Mouse (Mus musculus): ENCODE measurements around the gene Tgfbr3. TPM values are rescaled to one million over a fixed set of nuclear protein-coding genes. Genes with fewer than 3 reads are reported as not detected.
"Not testable (repeated sequence)": the region's sequence is repeated elsewhere in the genome, so short reads cannot be mapped to it uniquely, and the experiment has no call there.

Tgfbr3 gene
- polyA plus RNA-seq, 1 experiment, result 7.5 TPM

DNA sequence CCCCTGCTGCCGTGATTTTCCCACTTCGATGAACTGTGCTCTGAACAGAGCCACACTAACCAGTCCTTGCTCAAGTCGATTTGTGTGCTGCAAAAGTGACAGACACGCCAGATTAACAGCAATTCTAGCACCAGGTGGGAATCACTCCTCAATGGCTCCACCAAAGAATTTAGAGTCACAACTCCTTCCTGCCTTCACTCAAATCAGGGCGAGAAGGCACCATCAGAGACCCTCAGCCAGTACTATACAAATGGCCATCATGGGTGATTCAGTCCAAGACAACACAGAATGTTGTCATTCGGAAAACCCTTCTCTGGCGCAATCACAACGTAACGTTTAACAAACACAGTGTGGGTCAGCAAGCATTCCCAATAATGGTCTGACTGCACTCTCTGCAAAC, 60.4 kb downstream of the Tgfbr3 start:
- Histone ChIP-seq H3K36me3 (ENCODE audit: control insufficient read depth, insufficient read depth, low read length) (no peaks in the 10 kb centered on the region), H3K4me1 (ENCODE audit: control insufficient read depth, insufficient read depth, insufficient read length, low read length) (no peaks in the 10 kb centered on the region), H3K27me3 (ENCODE audit: control insufficient read depth, insufficient read depth, low read length) (no peaks in the 10 kb centered on the region), H3K27ac (ENCODE audit: insufficient read depth, low read depth, low read length) (no peak overlapping the region), H3K4me3 (ENCODE audit: low read depth, low read length) (no peak overlapping the region)
- TF ChIP-seq CTCF (IDR thresholded peaks at IDR 0.05; ENCODE audit: extremely low read depth, insufficient read length, insufficient replicate concordance, low read depth, low read length), result no peak
- no peak for TF ChIP-seq POLR2A (IDR thresholded peaks at IDR 0.05; ENCODE audit: low read depth, low read length)
- WGBS, result 83% methylated on average over 9 of the region's 9 CpGs

DNA sequence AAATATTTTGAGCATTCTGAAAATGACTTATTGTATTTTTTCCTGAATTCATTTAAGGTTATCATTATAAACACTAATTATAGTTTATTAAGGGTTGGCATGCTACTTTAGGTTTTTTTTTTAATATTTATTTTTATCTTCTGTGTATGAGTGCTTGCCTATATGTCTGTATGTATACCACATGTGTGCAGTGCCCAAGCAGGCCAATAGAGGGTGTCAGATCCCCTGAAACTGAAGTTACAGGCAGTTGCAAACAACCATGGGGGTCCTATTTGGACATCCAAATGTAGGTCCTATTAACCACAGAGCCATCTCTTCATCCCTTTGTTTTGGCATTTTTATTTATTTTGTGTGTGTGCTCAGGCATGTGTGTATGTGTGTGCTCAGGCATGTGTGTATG, 61.8 kb downstream of the Tgfbr3 start:
- Histone ChIP-seq H3K4me1 (ENCODE audit: control insufficient read depth, insufficient read depth, insufficient read length, low read length) (no peaks in the 10 kb centered on the region), H3K27ac (ENCODE audit: insufficient read depth, low read depth, low read length) (no peak overlapping the region), H3K4me3 (ENCODE audit: low read depth, low read length) (no peak overlapping the region), H3K36me3 (ENCODE audit: control insufficient read depth, insufficient read depth, low read length) (no peaks in the 10 kb centered on the region), H3K27me3 (ENCODE audit: control insufficient read depth, insufficient read depth, low read length) (no peaks in the 10 kb centered on the region)
- TF ChIP-seq CTCF (IDR thresholded peaks at IDR 0.05; ENCODE audit: extremely low read depth, insufficient read length, insufficient replicate concordance, low read depth, low read length) (no peak), POLR2A (IDR thresholded peaks at IDR 0.05; ENCODE audit: low read depth, low read length) (no peak)

DNA sequence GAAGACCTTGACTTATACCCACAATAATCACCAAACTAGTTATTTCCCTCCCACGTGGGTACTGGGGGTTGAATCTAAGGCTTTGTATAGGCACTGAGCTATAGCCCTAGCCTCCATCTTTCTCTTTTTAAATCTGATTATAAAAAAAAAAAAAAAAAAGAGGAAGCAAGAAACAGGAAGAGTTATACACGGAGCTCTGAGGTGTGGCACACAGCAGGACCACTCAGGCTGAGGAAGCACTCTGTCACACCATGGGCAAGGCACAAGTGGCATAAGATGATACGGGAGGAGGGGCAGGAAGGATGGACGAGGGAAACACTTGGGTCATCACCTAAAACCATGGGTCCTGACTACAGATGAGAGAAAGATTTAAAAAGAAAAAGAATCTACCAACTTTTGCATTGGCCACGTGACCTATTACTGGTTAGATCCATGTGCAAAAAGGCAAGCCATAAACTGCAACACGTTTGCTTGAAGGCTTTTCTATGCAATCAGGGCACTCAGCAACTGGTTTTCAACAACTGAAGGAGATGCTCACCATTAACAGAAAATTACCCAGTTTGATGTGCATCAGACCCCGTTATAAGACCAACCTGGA, 64.5 kb downstream of the Tgfbr3 start:
- Histone ChIP-seq H3K27me3 (ENCODE audit: control insufficient read depth, insufficient read depth, low read length) (no peaks in the 10 kb centered on the region), H3K4me3 (ENCODE audit: low read depth, low read length) (no peak overlapping the region), H3K36me3 (ENCODE audit: control insufficient read depth, insufficient read depth, low read length) (no peaks in the 10 kb centered on the region), H3K27ac (ENCODE audit: insufficient read depth, low read depth, low read length) (no peak overlapping the region), H3K4me1 (ENCODE audit: control insufficient read depth, insufficient read depth, insufficient read length, low read length) (no peaks in the 10 kb centered on the region)
- 67% methylated on average over 7 of the region's 7 CpGs for WGBS
- TF ChIP-seq POLR2A (IDR thresholded peaks at IDR 0.05; ENCODE audit: low read depth, low read length) (no peak), CTCF (IDR thresholded peaks at IDR 0.05; ENCODE audit: extremely low read depth, insufficient read length, insufficient replicate concordance, low read depth, low read length) (no peak)

DNA sequence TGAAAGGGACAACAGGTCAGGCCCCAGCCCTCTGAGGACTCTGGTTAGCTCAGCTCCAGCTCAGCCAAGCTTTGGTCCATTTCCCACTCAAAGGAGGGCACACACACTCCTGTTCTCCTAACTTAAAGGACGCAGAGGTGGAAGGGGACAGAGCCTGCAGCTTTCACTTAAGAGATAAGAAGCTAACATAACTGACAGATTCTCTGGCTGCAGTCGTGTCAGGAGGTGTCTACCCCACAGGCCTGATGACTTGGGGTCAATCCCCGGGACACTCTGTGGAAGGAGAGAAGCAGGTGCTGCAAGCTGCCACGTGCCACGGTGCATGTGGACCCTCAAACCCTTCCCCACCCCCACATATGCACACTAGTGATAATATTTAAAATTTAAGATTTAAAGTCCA, 65.3 kb downstream of the Tgfbr3 start:
- H3K27ac ChIP-seq (ENCODE audit: insufficient read depth, low read depth, low read length), result no peak overlapping the region
- no peak for TF ChIP-seq POLR2A (IDR thresholded peaks at IDR 0.05; ENCODE audit: low read depth, low read length)
- no peak for TF ChIP-seq CTCF (IDR thresholded peaks at IDR 0.05; ENCODE audit: extremely low read depth, insufficient read length, insufficient replicate concordance, low read depth, low read length)
- H3K4me3 ChIP-seq (ENCODE audit: low read depth, low read length), result no peak overlapping the region
- no peaks in the 10 kb centered on the region for H3K27me3 ChIP-seq (ENCODE audit: control insufficient read depth, insufficient read depth, low read length)
- H3K4me1 ChIP-seq (ENCODE audit: control insufficient read depth, insufficient read depth, insufficient read length, low read length), result no peaks in the 10 kb centered on the region
- WGBS, result 64% methylated on average over 5 of the region's 5 CpGs
- no peaks in the 10 kb centered on the region for H3K36me3 ChIP-seq (ENCODE audit: control insufficient read depth, insufficient read depth, low read length)

DNA sequence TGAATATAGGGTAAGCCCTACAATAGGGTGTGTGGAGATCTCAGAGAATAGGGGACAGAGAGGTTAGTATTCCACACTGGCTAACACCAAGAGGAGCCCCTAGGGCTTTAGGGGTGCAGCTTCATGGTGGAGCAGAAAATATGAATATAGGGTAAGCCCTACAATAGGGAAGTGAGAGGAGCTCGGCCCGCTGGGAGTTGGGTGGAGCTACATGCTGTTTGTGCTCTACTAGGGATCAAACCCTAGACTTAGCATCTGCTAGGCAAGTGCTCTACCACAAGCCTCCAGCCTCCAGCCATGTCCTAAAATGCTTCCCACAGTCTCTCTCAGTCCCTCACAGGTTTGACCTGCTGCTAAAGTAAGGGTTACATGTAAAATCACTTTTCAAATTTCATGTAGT, 65.9 kb downstream of the Tgfbr3 start:
- H3K27me3 ChIP-seq (ENCODE audit: control insufficient read depth, insufficient read depth, low read length); H3K4me1 ChIP-seq (ENCODE audit: control insufficient read depth, insufficient read depth, insufficient read length, low read length); H3K27ac ChIP-seq (ENCODE audit: insufficient read depth, low read depth, low read length); H3K36me3 ChIP-seq (ENCODE audit: control insufficient read depth, insufficient read depth, low read length); H3K4me3 ChIP-seq (ENCODE audit: low read depth, low read length): not testable (repeated sequence)
- 72% methylated on average over 2 of the region's 2 CpGs for WGBS

DNA sequence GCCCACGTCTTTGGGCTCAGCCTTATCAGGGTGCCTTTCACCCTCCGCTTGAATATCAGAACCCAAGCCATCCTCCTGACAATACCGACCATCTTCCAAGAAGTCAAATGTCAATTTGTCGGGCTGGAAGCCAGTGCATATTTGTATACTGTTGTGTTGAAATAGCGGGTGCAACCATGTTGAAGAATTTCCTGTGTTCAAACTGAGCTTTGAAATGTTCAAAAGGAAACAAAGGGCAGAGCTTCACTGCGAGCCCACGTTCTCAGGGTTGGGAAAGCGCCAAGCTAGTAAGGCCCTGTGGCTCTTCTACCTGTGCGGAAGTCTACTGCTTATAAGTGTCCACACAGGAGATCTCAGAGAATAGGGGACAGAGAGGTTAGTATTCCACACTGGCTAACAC, 66.4 kb downstream of the Tgfbr3 start:
- H3K27ac ChIP-seq (ENCODE audit: insufficient read depth, low read depth, low read length), result no peak overlapping the region
- no peaks in the 10 kb centered on the region for H3K36me3 ChIP-seq (ENCODE audit: control insufficient read depth, insufficient read depth, low read length)
- TF ChIP-seq CTCF (IDR thresholded peaks at IDR 0.05; ENCODE audit: extremely low read depth, insufficient read length, insufficient replicate concordance, low read depth, low read length) (no peak), POLR2A (IDR thresholded peaks at IDR 0.05; ENCODE audit: low read depth, low read length) (no peak)
- H3K4me3 ChIP-seq (ENCODE audit: low read depth, low read length), result no peak overlapping the region
- 78% methylated on average over 9 of the region's 9 CpGs for WGBS
- no peaks in the 10 kb centered on the region for H3K4me1 ChIP-seq (ENCODE audit: control insufficient read depth, insufficient read depth, insufficient read length, low read length)
- no peaks in the 10 kb centered on the region for H3K27me3 ChIP-seq (ENCODE audit: control insufficient read depth, insufficient read depth, low read length)

DNA sequence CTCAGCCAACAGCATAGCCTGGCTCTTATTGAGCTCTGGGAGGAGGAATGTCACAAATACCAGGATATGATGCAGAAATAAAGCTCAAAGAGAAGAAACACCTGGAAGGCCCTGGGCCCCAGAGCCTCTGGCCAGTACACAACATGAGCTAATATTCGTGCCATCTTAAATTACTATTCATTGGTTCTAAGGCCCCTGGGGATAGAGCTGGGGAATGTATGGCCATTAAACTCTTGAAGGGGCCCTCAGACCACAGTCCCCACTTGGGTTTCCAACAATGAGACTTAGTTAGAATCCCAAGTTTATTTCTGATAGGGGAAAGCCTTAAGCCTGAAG, 66.8 kb downstream of the Tgfbr3 start:
- no peak overlapping the region for H3K4me3 ChIP-seq (ENCODE audit: low read depth, low read length)
- no peaks in the 10 kb centered on the region for H3K27me3 ChIP-seq (ENCODE audit: control insufficient read depth, insufficient read depth, low read length)
- TF ChIP-seq POLR2A (IDR thresholded peaks at IDR 0.05; ENCODE audit: low read depth, low read length) (no peak), CTCF (IDR thresholded peaks at IDR 0.05; ENCODE audit: extremely low read depth, insufficient read length, insufficient replicate concordance, low read depth, low read length) (no peak)
- H3K27ac ChIP-seq (ENCODE audit: insufficient read depth, low read depth, low read length), result no peak overlapping the region
- no peaks in the 10 kb centered on the region for H3K36me3 ChIP-seq (ENCODE audit: control insufficient read depth, insufficient read depth, low read length)
- 81% methylated on average over 1 of the region's 1 CpGs for WGBS
- H3K4me1 ChIP-seq (ENCODE audit: control insufficient read depth, insufficient read depth, insufficient read length, low read length), result no peaks in the 10 kb centered on the region

All from small intestine, adult 2 months (tissue).